Mouse (Mus musculus) CH12.LX (cell line): ENCODE data around the gene Gm6588.

Source experiments
- CHD2 ChIP-seq: IDR thresholded peaks from 2 replicates; pipeline ENCODE4 v1.6.1; 2011; ENCODE audit warnings: low read length, improper control_type of control experiment
- NELFE ChIP-seq: IDR thresholded peaks from 2 replicates; pipeline ENCODE4 v1.6.1; 2011; ENCODE audit warnings: low read depth, low read length, improper control_type of control experiment
- TCF12 ChIP-seq: IDR thresholded peaks from 2 replicates; pipeline ENCODE4 v1.6.1; 2014; ENCODE audit warnings: low read depth, mild to moderate bottlenecking, inconsistent platforms, low read length, improper control_type of control experiment

GRCm38 (mm10) chr5:112448747-112449440, at the start of gene Gm6588:
- TF ChIP-seq TCF12 (no peak), NELFE (no peak), CHD2 (no peak)
